Mouse (Mus musculus): Measurements from ENCODE around the gene Zfp384. TPM values are rescaled to one million over a fixed set of nuclear protein-coding genes. Genes with fewer than 3 reads are reported as not detected.

Zfp384 gene
- polyA plus RNA-seq (2015; fragmentation: Nextera tagmentation; extraction: Ambion mirVana): 21.3 and 24.4 TPM in 2 replicates

GRCm38 (mm10) chr6:125009129-125009180 lies at the start of gene Zfp384:
TSS of gene Zfp384 (plus strand) at chr6:125009145.
- peak within 1 kb of the TSS; percentile 80 for H3K4me2 ChIP-seq
- H3K27me3 ChIP-seq: 0 out of 2 replicates have a peak, but pooled peaks cover 8% of the 10 kb centered on the region
- peaks cover 30% of the 10 kb centered on the region for H3K4me1 ChIP-seq
- H3K9me3 ChIP-seq: no peaks in the 10 kb centered on the region
- peak within 1 kb of the TSS; percentile 95 for H3K9ac ChIP-seq
- no peak for ATAC-seq (ENCODE audit: borderline replicate concordance, extremely low read depth, low FRiP score, low TSS enrichment)
- peak within 1 kb of the TSS; percentile 100 for H3K27ac ChIP-seq
- 0% methylated on average over 2 of the region's 3 CpGs for WGBS
- H3K36me3 ChIP-seq: peaks cover 17% of the 10 kb centered on the region
- peak within 1 kb of the TSS; percentile 88 for H3K4me3 ChIP-seq

GRCm38 (mm10) chr6:124959960-124960359 lies 49.0 kb upstream of the Zfp384 start:
- no peak overlapping the region for H3K9ac ChIP-seq
- WGBS: 90% methylated on average over 13 of the region's 13 CpGs
- no peak overlapping the region for H3K4me2 ChIP-seq
- H3K27me3 ChIP-seq: no peaks in the 10 kb centered on the region
- H3K4me1 ChIP-seq: peaks cover 10% of the 10 kb centered on the region
- no peak overlapping the region for H3K27ac ChIP-seq
- H3K4me3 ChIP-seq: no peak overlapping the region
- no peak for ATAC-seq (ENCODE audit: borderline replicate concordance, extremely low read depth, low FRiP score, low TSS enrichment)
- H3K9me3 ChIP-seq: no peaks in the 10 kb centered on the region
- peaks cover 59% of the 10 kb centered on the region for H3K36me3 ChIP-seq

GRCm38 (mm10) chr6:124961021-124961420 lies 47.9 kb upstream of the Zfp384 start:
- no peak overlapping the region for H3K4me3 ChIP-seq
- no peak overlapping the region for H3K9ac ChIP-seq
- no peak overlapping the region for H3K4me2 ChIP-seq
- WGBS: 92% methylated on average over 12 of the region's 12 CpGs
- H3K27me3 ChIP-seq: no peaks in the 10 kb centered on the region
- no peak overlapping the region for H3K27ac ChIP-seq
- H3K9me3 ChIP-seq: no peaks in the 10 kb centered on the region
- peaks cover 11% of the 10 kb centered on the region for H3K4me1 ChIP-seq
- H3K36me3 ChIP-seq: peaks cover 59% of the 10 kb centered on the region
- ATAC-seq (ENCODE audit: borderline replicate concordance, extremely low read depth, low FRiP score, low TSS enrichment): no peak

- H3K36me3 ChIP-seq: peaks cover 38% of the 10 kb centered on the region
- peaks cover 17% of the 10 kb centered on the region for H3K4me1 ChIP-seq
- 20% methylated on average over 15 of the region's 16 CpGs for WGBS
- ATAC-seq (ENCODE audit: borderline replicate concordance, extremely low read depth, low FRiP score, low TSS enrichment): 0 out of 2 replicates have a peak, but pooled peaks have one; percentile 13
- no peaks in the 10 kb centered on the region for H3K27me3 ChIP-seq
- H3K4me2 ChIP-seq: peak overlapping the region; percentile 96
- peak overlapping the region; percentile 80 for H3K9ac ChIP-seq
- peak overlapping the region; percentile 63 for H3K4me3 ChIP-seq
- H3K9me3 ChIP-seq: no peaks in the 10 kb centered on the region
- peak overlapping the region; percentile 90 for H3K27ac ChIP-seq
Observed at GRCm38 (mm10) chr6:124964638-124965037, 44.3 kb upstream of the Zfp384 start.

- peak; percentile 95 for ATAC-seq (ENCODE audit: borderline replicate concordance, extremely low read depth, low FRiP score, low TSS enrichment)
- H3K4me1 ChIP-seq: peaks cover 17% of the 10 kb centered on the region
- H3K4me3 ChIP-seq: peak within 1 kb of the TSS; percentile 63
- WGBS: under 1% methylated on average over 67 of the region's 68 CpGs
- H3K27me3 ChIP-seq: no peaks in the 10 kb centered on the region
- peak within 1 kb of the TSS; percentile 90 for H3K27ac ChIP-seq
- peak within 1 kb of the TSS; percentile 96 for H3K4me2 ChIP-seq
- no peaks in the 10 kb centered on the region for H3K9me3 ChIP-seq
- H3K9ac ChIP-seq: peak within 1 kb of the TSS; percentile 80
- H3K36me3 ChIP-seq: peaks cover 33% of the 10 kb centered on the region
Observed at GRCm38 (mm10) chr6:124965088-124965719, 43.7 kb upstream of the Zfp384 start, which contains the start of gene Cops7a. TSS of gene Cops7a (minus strand) at chr6:124965538.

GRCm38 (mm10) chr6:124965747-124966146 lies 43.2 kb upstream of the Zfp384 start:
- no peak for ATAC-seq (ENCODE audit: borderline replicate concordance, extremely low read depth, low FRiP score, low TSS enrichment)
- 9% methylated on average over 15 of the region's 15 CpGs for WGBS
- H3K4me1 ChIP-seq: peaks cover 17% of the 10 kb centered on the region

GRCm38 (mm10) chr6:124966466-124967118 lies 42.4 kb upstream of the Zfp384 start:
- peak overlapping the region; percentile 63 for H3K4me3 ChIP-seq
- no peaks in the 10 kb centered on the region for H3K9me3 ChIP-seq
- H3K4me2 ChIP-seq: peak overlapping the region; percentile 96
- H3K9ac ChIP-seq: no peak overlapping the region
- H3K27ac ChIP-seq: no peak overlapping the region
- H3K27me3 ChIP-seq: no peaks in the 10 kb centered on the region
- 92% methylated on average over 7 of the region's 7 CpGs for WGBS
- H3K4me1 ChIP-seq: peaks cover 17% of the 10 kb centered on the region
- H3K36me3 ChIP-seq: peaks cover 22% of the 10 kb centered on the region
- ATAC-seq (ENCODE audit: borderline replicate concordance, extremely low read depth, low FRiP score, low TSS enrichment): no peak

More at GRCm38 (mm10) chr6:124965747-124966146, 43.2 kb upstream of the Zfp384 start:
- no peaks in the 10 kb centered on the region for H3K9me3 ChIP-seq
- peak overlapping the region; percentile 63 for H3K4me3 ChIP-seq
- H3K27me3 ChIP-seq: no peaks in the 10 kb centered on the region
- peaks cover 28% of the 10 kb centered on the region for H3K36me3 ChIP-seq
- H3K4me2 ChIP-seq: peak overlapping the region; percentile 96
- peak overlapping the region; percentile 90 for H3K27ac ChIP-seq
- peak overlapping the region; percentile 80 for H3K9ac ChIP-seq

DNA sequence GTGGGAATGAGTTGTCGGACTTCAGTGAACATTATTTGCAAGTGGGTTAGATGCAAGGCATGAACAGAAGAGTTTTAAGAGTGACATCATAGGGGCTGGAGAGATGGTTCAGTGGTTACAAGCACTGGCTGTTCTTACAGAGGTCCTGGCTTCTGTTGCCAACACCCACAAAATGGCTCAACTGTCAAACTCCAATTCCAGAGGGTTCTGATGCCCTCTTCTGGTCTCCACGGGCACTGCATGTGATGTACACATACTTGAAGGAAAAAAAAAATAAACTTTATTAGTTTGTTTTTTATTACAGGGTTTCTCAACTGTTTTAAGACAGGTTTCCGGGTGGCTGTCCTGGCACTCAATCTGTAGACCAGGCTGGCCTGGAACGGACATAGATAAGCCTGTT lies 41.2 kb upstream of the Zfp384 start:
- H3K27ac ChIP-seq: no peak overlapping the region
- WGBS: 63% methylated on average over 4 of the region's 4 CpGs
- no peaks in the 10 kb centered on the region for H3K9me3 ChIP-seq
- no peak overlapping the region for H3K4me3 ChIP-seq
- H3K36me3 ChIP-seq: peaks cover 11% of the 10 kb centered on the region; the same call in 1 of the 2 replicates
- no peak for ATAC-seq (ENCODE audit: borderline replicate concordance, extremely low read depth, low FRiP score, low TSS enrichment)
- H3K4me1 ChIP-seq: peaks cover 17% of the 10 kb centered on the region
- H3K4me2 ChIP-seq: no peak overlapping the region
- no peak overlapping the region for H3K9ac ChIP-seq
- H3K27me3 ChIP-seq: no peaks in the 10 kb centered on the region

DNA sequence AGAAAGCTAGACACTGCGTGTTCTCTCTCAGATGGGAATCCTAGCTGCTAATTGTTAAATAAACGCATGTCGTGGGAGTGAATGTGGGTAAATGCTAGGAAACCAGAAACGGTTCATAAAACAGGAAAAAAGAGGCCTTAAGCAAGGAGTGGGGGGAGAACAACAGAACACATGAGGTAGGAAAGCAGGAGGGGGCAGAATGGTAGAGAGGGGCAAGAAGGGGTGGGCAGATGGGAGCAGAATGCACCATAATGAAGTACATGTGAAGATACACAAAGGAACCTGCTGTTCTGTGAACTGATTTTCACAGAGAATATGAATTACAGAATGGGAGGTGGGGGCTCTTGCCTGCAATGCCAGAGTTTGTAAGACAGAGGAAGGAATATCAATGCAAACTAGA lies 16.7 kb upstream of the Zfp384 start:
- no peaks in the 10 kb centered on the region for H3K36me3 ChIP-seq

DNA sequence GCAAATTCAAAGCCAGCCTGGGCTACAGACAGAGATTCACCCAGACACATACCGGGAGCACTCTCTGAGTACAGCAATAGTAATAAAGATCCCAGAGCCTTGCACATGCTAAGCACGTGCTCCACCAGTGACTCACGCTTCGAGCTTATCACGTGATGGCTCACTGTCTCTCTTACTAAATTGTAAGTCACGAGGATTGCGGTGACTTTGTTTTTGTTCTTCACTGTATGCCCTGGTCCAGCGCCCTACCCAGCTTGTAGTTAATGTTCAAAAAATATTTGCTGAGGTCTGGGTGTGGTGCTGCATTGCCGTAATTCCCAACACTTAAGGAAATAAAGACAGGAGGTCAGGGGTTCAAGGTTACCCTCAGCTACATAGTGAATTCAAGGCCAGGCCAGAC lies 15.6 kb upstream of the Zfp384 start:
- no peaks in the 10 kb centered on the region for H3K9me3 ChIP-seq
- H3K4me1 ChIP-seq: peaks cover 14% of the 10 kb centered on the region
- ATAC-seq (ENCODE audit: borderline replicate concordance, extremely low read depth, low FRiP score, low TSS enrichment): no peak
- no peak overlapping the region for H3K4me2 ChIP-seq
- WGBS: 72% methylated on average over 9 of the region's 9 CpGs
- H3K36me3 ChIP-seq: no peaks in the 10 kb centered on the region
- no peak overlapping the region for H3K9ac ChIP-seq
- peaks cover 70% of the 10 kb centered on the region for H3K27me3 ChIP-seq
- no peak overlapping the region for H3K27ac ChIP-seq
- H3K4me3 ChIP-seq: no peak overlapping the region

More for the DNA sequence above, 16.7 kb upstream of the Zfp384 start:
- no peak for ATAC-seq (ENCODE audit: borderline replicate concordance, extremely low read depth, low FRiP score, low TSS enrichment)
- 64% methylated on average over 4 of the region's 4 CpGs for WGBS
- Histone ChIP-seq H3K9ac (no peak overlapping the region), H3K4me2 (no peak overlapping the region), H3K4me3 (no peak overlapping the region), H3K27me3 (peaks cover 59% of the 10 kb centered on the region), H3K9me3 (no peaks in the 10 kb centered on the region), H3K4me1 (peaks cover 11% of the 10 kb centered on the region), H3K27ac (no peak overlapping the region)

GRCm38 (mm10) chr6:124993876-124994275 lies 15.1 kb upstream of the Zfp384 start:
- no peaks in the 10 kb centered on the region for H3K9me3 ChIP-seq
- H3K9ac ChIP-seq: no peak overlapping the region
- H3K4me1 ChIP-seq: peaks cover 17% of the 10 kb centered on the region
- no peak overlapping the region for H3K27ac ChIP-seq
- H3K36me3 ChIP-seq: no peaks in the 10 kb centered on the region
- no peak for ATAC-seq (ENCODE audit: borderline replicate concordance, extremely low read depth, low FRiP score, low TSS enrichment)
- 14% methylated on average over 11 of the region's 11 CpGs for WGBS
- peaks cover 75% of the 10 kb centered on the region for H3K27me3 ChIP-seq
- H3K4me2 ChIP-seq: no peak overlapping the region
- no peak overlapping the region for H3K4me3 ChIP-seq

- ATAC-seq (ENCODE audit: borderline replicate concordance, extremely low read depth, low FRiP score, low TSS enrichment): no peak
- Histone ChIP-seq H3K4me2 (no peak overlapping the region), H3K27me3 (peaks cover 89% of the 10 kb centered on the region), H3K4me3 (no peak overlapping the region), H3K9me3 (no peaks in the 10 kb centered on the region), H3K36me3 (no peaks in the 10 kb centered on the region), H3K27ac (no peak overlapping the region), H3K9ac (no peak overlapping the region), H3K4me1 (peaks cover 17% of the 10 kb centered on the region)
- 70% methylated on average over 7 of the region's 7 CpGs for WGBS
Observed at GRCm38 (mm10) chr6:124995246-124995645, 13.7 kb upstream of the Zfp384 start.

Measured in lung, embryonic 15.5 days (tissue).